Mouse (Mus musculus): ENCODE measurements around the gene Utp4. TPM values are rescaled to one million over a fixed set of nuclear protein-coding genes. Genes with fewer than 3 reads are reported as not detected.

Utp4 gene
- total and polyA plus RNA-seq, 2 experiments, result 8.0 to 14.9 TPM

GRCm38 (mm10) chr8:106962322-106962721 lies 68.9 kb downstream of the Utp4 start:
- 80% methylated on average over 3 of the region's 3 CpGs for WGBS
- Histone ChIP-seq H3K4me3 (ENCODE audit: insufficient read depth, low read depth, low read length) (no peak overlapping the region), H3K4me1 (ENCODE audit: control insufficient read depth, insufficient read depth, low read length) (peaks cover 3% of the 10 kb centered on the region; the same call in 1 of the 2 replicates), H3K36me3 (ENCODE audit: control insufficient read depth, insufficient read depth, low read length) (no peaks in the 10 kb centered on the region), H3K79me2 (ENCODE audit: control insufficient read depth, insufficient read depth, low read length) (peaks cover 2% of the 10 kb centered on the region; the same call in 1 of the 2 replicates), H3K27ac (replicated peaks; ENCODE audit: insufficient read depth, low read depth, low read length) (no peak overlapping the region), H3K9ac (ENCODE audit: low read depth, low read length) (no peak overlapping the region), H3K27me3 (ENCODE audit: control insufficient read depth, insufficient read depth, low read length) (no peaks in the 10 kb centered on the region)
- no peak for TF ChIP-seq POLR2A (IDR thresholded peaks at IDR 0.05; ENCODE audit: extremely low read depth, insufficient read depth, low read length)
- no peak for TF ChIP-seq CTCF (IDR thresholded peaks at IDR 0.05; ENCODE audit: low read depth, low read length)
- DNase-seq (ENCODE audit: extremely low read depth, low read depth, low spot score), result peak; percentile 19

DNA sequence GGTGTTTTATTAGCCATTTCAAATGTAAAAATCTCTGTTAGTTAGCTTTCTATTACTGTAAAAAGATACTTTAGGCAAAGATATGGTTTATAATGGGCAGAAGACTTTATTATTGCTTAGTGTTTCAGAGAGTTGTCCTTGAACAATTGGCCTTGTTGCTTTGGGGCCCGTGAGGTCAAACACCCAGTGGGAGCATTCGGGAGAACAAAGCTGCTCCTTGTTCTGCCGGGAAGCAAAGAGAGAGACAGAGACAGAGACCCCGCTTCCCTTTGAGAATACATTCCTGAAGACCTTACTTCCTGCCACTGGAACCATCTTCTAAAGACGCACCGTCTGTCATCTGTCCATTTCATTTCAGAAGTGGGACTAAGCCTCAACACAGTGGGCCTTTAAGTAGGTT lies 69.9 kb downstream of the Utp4 start:
- no peak overlapping the region for H3K9ac ChIP-seq (ENCODE audit: low read depth, low read length)
- no peak for TF ChIP-seq CTCF (IDR thresholded peaks at IDR 0.05; ENCODE audit: low read depth, low read length)
- no peak for TF ChIP-seq POLR2A (IDR thresholded peaks at IDR 0.05; ENCODE audit: extremely low read depth, insufficient read depth, low read length)
- no peak overlapping the region for H3K27ac ChIP-seq (replicated peaks; ENCODE audit: insufficient read depth, low read depth, low read length)
- H3K27me3 ChIP-seq (ENCODE audit: control insufficient read depth, insufficient read depth, low read length), result no peaks in the 10 kb centered on the region
- H3K4me3 ChIP-seq (ENCODE audit: insufficient read depth, low read depth, low read length), result no peak overlapping the region
- H3K36me3 ChIP-seq (ENCODE audit: control insufficient read depth, insufficient read depth, low read length), result no peaks in the 10 kb centered on the region
- no peak for DNase-seq (ENCODE audit: extremely low read depth, low read depth, low spot score)
- 75% methylated on average over 6 of the region's 6 CpGs for WGBS
- peaks cover 2% of the 10 kb centered on the region; the same call in 1 of the 2 replicates for H3K79me2 ChIP-seq (ENCODE audit: control insufficient read depth, insufficient read depth, low read length)
- H3K4me1 ChIP-seq (ENCODE audit: control insufficient read depth, insufficient read depth, low read length), result peaks cover 3% of the 10 kb centered on the region; the same call in 1 of the 2 replicates

- WGBS, result 45% methylated on average over 4 of the region's 4 CpGs
Observed at GRCm38 (mm10) chr8:106964573-106964972, 71.1 kb downstream of the Utp4 start.

GRCm38 (mm10) chr8:106969964-106970363 lies 76.5 kb downstream of the Utp4 start:
- Histone ChIP-seq H3K9ac (ENCODE audit: low read depth, low read length) (no peak overlapping the region), H3K36me3 (ENCODE audit: control insufficient read depth, insufficient read depth, low read length) (no peaks in the 10 kb centered on the region), H3K4me3 (ENCODE audit: insufficient read depth, low read depth, low read length) (no peak overlapping the region), H3K27ac (replicated peaks; ENCODE audit: insufficient read depth, low read depth, low read length) (no peak overlapping the region), H3K4me1 (ENCODE audit: control insufficient read depth, insufficient read depth, low read length) (peaks cover 6% of the 10 kb centered on the region), H3K79me2 (ENCODE audit: control insufficient read depth, insufficient read depth, low read length) (peaks cover 4% of the 10 kb centered on the region; the same call in 1 of the 2 replicates), H3K27me3 (ENCODE audit: control insufficient read depth, insufficient read depth, low read length) (no peaks in the 10 kb centered on the region)
- no peak for DNase-seq (ENCODE audit: extremely low read depth, low read depth, low spot score)
- no peak for TF ChIP-seq CTCF (IDR thresholded peaks at IDR 0.05; ENCODE audit: low read depth, low read length)
- no peak for TF ChIP-seq POLR2A (IDR thresholded peaks at IDR 0.05; ENCODE audit: extremely low read depth, insufficient read depth, low read length)
- 94% methylated on average over 3 of the region's 3 CpGs for WGBS

More at GRCm38 (mm10) chr8:106964573-106964972, 71.1 kb downstream of the Utp4 start:
- no peak for TF ChIP-seq CTCF (IDR thresholded peaks at IDR 0.05; ENCODE audit: low read depth, low read length)
- TF ChIP-seq POLR2A (IDR thresholded peaks at IDR 0.05; ENCODE audit: extremely low read depth, insufficient read depth, low read length), result no peak
- no peak for DNase-seq (ENCODE audit: extremely low read depth, low read depth, low spot score)
- H3K9ac ChIP-seq (ENCODE audit: low read depth, low read length), result no peak overlapping the region
- H3K4me3 ChIP-seq (ENCODE audit: insufficient read depth, low read depth, low read length), result no peak overlapping the region
- H3K36me3 ChIP-seq (ENCODE audit: control insufficient read depth, insufficient read depth, low read length), result no peaks in the 10 kb centered on the region
- H3K27me3 ChIP-seq (ENCODE audit: control insufficient read depth, insufficient read depth, low read length), result no peaks in the 10 kb centered on the region
- peaks cover 2% of the 10 kb centered on the region; the same call in 1 of the 2 replicates for H3K79me2 ChIP-seq (ENCODE audit: control insufficient read depth, insufficient read depth, low read length)
- H3K27ac ChIP-seq (replicated peaks; ENCODE audit: insufficient read depth, low read depth, low read length), result no peak overlapping the region
- H3K4me1 ChIP-seq (ENCODE audit: control insufficient read depth, insufficient read depth, low read length), result no peaks in the 10 kb centered on the region

DNA sequence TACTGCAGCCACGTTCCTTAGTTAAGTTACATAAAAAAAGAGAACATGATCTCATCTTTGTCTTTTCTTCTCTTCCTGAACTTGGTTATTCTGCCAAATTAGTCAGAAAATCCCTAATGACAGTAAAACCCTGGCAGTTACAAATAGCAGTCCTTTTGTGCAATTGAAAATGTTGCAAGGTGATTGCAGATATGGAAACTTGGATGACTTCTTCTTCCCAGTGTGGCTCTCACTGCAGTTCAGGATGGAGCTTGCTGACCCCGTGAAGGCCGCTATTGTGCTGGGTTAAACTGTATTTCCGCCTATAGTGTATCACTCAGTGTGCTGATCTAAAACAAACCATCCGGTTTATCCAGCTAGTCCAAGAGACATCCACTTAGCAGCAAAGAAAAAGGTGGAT lies 78.5 kb downstream of the Utp4 start:
- no peak overlapping the region for H3K27ac ChIP-seq (replicated peaks; ENCODE audit: insufficient read depth, low read depth, low read length)
- peak; percentile 19 for DNase-seq (ENCODE audit: extremely low read depth, low read depth, low spot score)
- TF ChIP-seq POLR2A (IDR thresholded peaks at IDR 0.05; ENCODE audit: extremely low read depth, insufficient read depth, low read length), result no peak
- TF ChIP-seq CTCF (IDR thresholded peaks at IDR 0.05; ENCODE audit: low read depth, low read length), result no peak

More for the DNA sequence above, 78.5 kb downstream of the Utp4 start:
- Histone ChIP-seq H3K9ac (ENCODE audit: low read depth, low read length) (no peak overlapping the region), H3K27me3 (ENCODE audit: control insufficient read depth, insufficient read depth, low read length) (no peaks in the 10 kb centered on the region), H3K36me3 (ENCODE audit: control insufficient read depth, insufficient read depth, low read length) (no peaks in the 10 kb centered on the region), H3K79me2 (ENCODE audit: control insufficient read depth, insufficient read depth, low read length) (peaks cover 4% of the 10 kb centered on the region; the same call in 1 of the 2 replicates), H3K4me3 (ENCODE audit: insufficient read depth, low read depth, low read length) (no peak overlapping the region), H3K4me1 (ENCODE audit: control insufficient read depth, insufficient read depth, low read length) (peaks cover 6% of the 10 kb centered on the region)
- 61% methylated on average over 5 of the region's 5 CpGs for WGBS

Other genes starting within 250 kb of the Utp4 start
- gene Tango6, start 210.6 kb upstream of the Utp4 start, total RNA-seq (2014; rRNA removed), result 2.1 and 3.2 TPM in 2 replicates
- gene Tango6, start 210.6 kb upstream of the Utp4 start, polyA plus RNA-seq (2012; rRNA removed), result 3.4 and 4.0 TPM in 2 replicates
- gene Has3, start 23.4 kb upstream of the Utp4 start, total RNA-seq (2014; rRNA removed), result 0.07 TPM in 1 of 2 replicates, not detected in the other
- gene Has3, start 23.4 kb upstream of the Utp4 start, polyA plus RNA-seq (2012; rRNA removed), result 0.02 TPM in 2 replicates
- 3.0 and 4.9 TPM in 2 replicates for gene Sntb2, start 42.1 kb downstream of the Utp4 start, total RNA-seq (2014; rRNA removed)
- 1.6 TPM in 2 replicates for gene Sntb2, start 42.1 kb downstream of the Utp4 start, polyA plus RNA-seq (2012; rRNA removed)
- gene Vps4a, start 137.6 kb downstream of the Utp4 start, total RNA-seq (2014; rRNA removed), result 11.2 and 11.5 TPM in 2 replicates
- 9.5 and 9.7 TPM in 2 replicates for gene Vps4a, start 137.6 kb downstream of the Utp4 start, polyA plus RNA-seq (2012; rRNA removed)
- 19.5 and 26.6 TPM in 2 replicates for gene Pdf, start 155.0 kb downstream of the Utp4 start, total RNA-seq (2014; rRNA removed)
- 32.9 and 42.7 TPM in 2 replicates for gene Pdf, start 155.0 kb downstream of the Utp4 start, polyA plus RNA-seq (2012; rRNA removed)
- 11.6 and 13.3 TPM in 2 replicates for gene Cog8, start 163.1 kb downstream of the Utp4 start, total RNA-seq (2014; rRNA removed)
- gene Cog8, start 163.1 kb downstream of the Utp4 start, polyA plus RNA-seq (2012; rRNA removed), result 17.5 and 27.0 TPM in 2 replicates
- 16.0 and 21.8 TPM in 2 replicates for gene Nip7, start 163.2 kb downstream of the Utp4 start, total RNA-seq (2014; rRNA removed)
- gene Nip7, start 163.2 kb downstream of the Utp4 start, polyA plus RNA-seq (2012; rRNA removed), result 17.8 and 26.2 TPM in 2 replicates
- gene Tmed6, start 172.0 kb downstream of the Utp4 start, total RNA-seq (2014; rRNA removed), result 2.0 TPM in 1 of 2 replicates, not detected in the other
- gene Tmed6, start 172.0 kb downstream of the Utp4 start, polyA plus RNA-seq (2012; rRNA removed), result not detected in 2 replicates
- gene Terf2, start 202.9 kb downstream of the Utp4 start, total RNA-seq (2014; rRNA removed), result 3.6 and 4.0 TPM in 2 replicates
- 2.9 and 3.3 TPM in 2 replicates for gene Terf2, start 202.9 kb downstream of the Utp4 start, polyA plus RNA-seq (2012; rRNA removed)

Data from liver, adult 2 months (tissue).